Mouse (Mus musculus) bone marrow macrophage, adult 2 months (primary cell): ENCODE results near the gene Gm49395.

ENCODE experiments used
- CTCF ChIP-seq: IDR thresholded peaks from 2 replicates; pipeline ENCODE4 v1.5.1; 2012; ENCODE audit warnings: low read depth, mild to moderate bottlenecking, low read length, moderate library complexity
- POLR2A ChIP-seq: IDR thresholded peaks from 2 replicates; pipeline ENCODE4 v1.6.1; 2012; ENCODE audit warnings: mild to moderate bottlenecking, low read depth, low read length, borderline replicate concordance

DNA sequence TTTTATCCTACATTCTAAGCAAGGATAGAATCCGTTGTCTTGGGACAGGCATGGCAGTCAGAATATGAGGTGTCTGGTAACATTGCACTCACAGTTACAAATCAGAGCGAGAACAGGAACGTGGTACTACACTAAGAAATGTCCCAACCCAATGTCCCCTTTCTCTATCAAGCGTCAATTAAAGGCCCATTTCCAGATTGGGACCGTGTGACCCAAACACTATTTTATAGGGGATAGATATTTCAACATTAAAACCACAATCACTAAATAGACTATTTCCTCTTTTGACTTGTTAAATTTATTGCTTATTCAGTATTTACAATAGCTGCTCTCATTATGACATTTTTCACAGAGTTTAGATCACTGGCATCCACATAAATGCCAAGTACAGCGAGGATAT lies 48.1 kb upstream of the Gm49395 start:
- TF ChIP-seq CTCF = no peak
- TF ChIP-seq POLR2A = no peak
